Mouse (Mus musculus) right cerebral cortex, adult 18-20 months (tissue): Measurements from ENCODE around the gene Psg27.
"Not testable (repeated sequence)": the region's sequence is repeated elsewhere in the genome, so short reads cannot be mapped to it uniquely, and the experiment has no call there.

Experiments
- DNase-seq: peaks from one replicate; pipeline ENCODE4 v3.0.0; 2022; ENCODE audit warnings: mixed read lengths

Gene Psg27

GRCm38 (mm10) chr7:18567205-18567604 lies at the start of gene Psg27:
Psg27 (minus strand) TSS chr7:18567305.
- DNase-seq = no peak

GRCm38 (mm10) chr7:18616401-18616800 lies 49.3 kb upstream of the Psg27 start, which contains the start of gene Psg23:
Psg23 (minus strand) TSS chr7:18616501.
- DNase-seq = not testable (repeated sequence)

GRCm38 (mm10) chr7:18559850-18560249 lies 7.3 kb downstream of the Psg27 start:
- no peak for DNase-seq

- not testable (repeated sequence) for DNase-seq
Observed at GRCm38 (mm10) chr7:18555751-18556150, 11.4 kb downstream of the Psg27 start.

- no peak for DNase-seq
Observed at GRCm38 (mm10) chr7:18533420-18533819, 33.7 kb downstream of the Psg27 start.

GRCm38 (mm10) chr7:18532169-18532568 lies 34.9 kb downstream of the Psg27 start, which contains the start of gene Psg25:
Psg25 (minus strand) TSS chr7:18532269.
- DNase-seq = no peak

GRCm38 (mm10) chr7:18524668-18525067 lies 42.4 kb downstream of the Psg27 start:
- DNase-seq = no peak

- DNase-seq = not testable (repeated sequence)
Observed at GRCm38 (mm10) chr7:18512848-18513247, 54.3 kb downstream of the Psg27 start.

GRCm38 (mm10) chr7:18512417-18512816 lies 54.7 kb downstream of the Psg27 start:
- not testable (repeated sequence) for DNase-seq

GRCm38 (mm10) chr7:18511479-18511878 lies 55.6 kb downstream of the Psg27 start:
- no peak for DNase-seq
